Mouse (Mus musculus) CH12.LX (cell line): ENCODE results near the gene Jsrp1. TPM values are rescaled to one million over a fixed set of nuclear protein-coding genes. Genes with fewer than 3 reads are reported as not detected.

ENCODE experiments used
- DNase-seq: peaks from one replicate; pipeline ENCODE4 v3.0.0-alpha.2; 2013; ENCODE audit errors: extremely low read depth
- H3K27ac ChIP-seq: 2 replicates; pipeline ENCODE4 v1.5.1; 2012; ENCODE audit warnings: low read depth, mild to moderate bottlenecking, control low read depth, moderate library complexity; ENCODE audit not compliant: insufficient read depth
- H3K27me3 ChIP-seq: replicated peaks from 2 replicates; pipeline ENCODE3; 2012; ENCODE audit warnings: inconsistent platforms
- H3K36me3 ChIP-seq, 2 experiments: replicated peaks in 1 of 2; 2 replicates each; pipeline versions ENCODE3 to v1.6.1; 2012; ENCODE audit warnings: inconsistent platforms in 1 of 2, low read length in 1 of 2, mild to moderate bottlenecking in 1 of 2, mixed read lengths in 1 of 2, moderate library complexity in 1 of 2; ENCODE audit not compliant: control insufficient read depth in 1 of 2, insufficient read depth in 1 of 2
- H3K4me1 ChIP-seq, 2 experiments: 2 replicates each; pipeline ENCODE4 v1.6.1; 2012; ENCODE audit warnings: inconsistent platforms in 1 of 2, moderate library complexity in 1 of 2; ENCODE audit not compliant: insufficient read depth in 2 of 2, control insufficient read depth in 1 of 2
- H3K4me2 ChIP-seq: 2 replicates; pipeline ENCODE4 v1.6.1; 2012; ENCODE audit warnings: low read depth, mild to moderate bottlenecking, control low read depth; ENCODE audit not compliant: poor library complexity, insufficient read depth, severe bottlenecking
- H3K4me3 ChIP-seq, 3 experiments: fragments of 150-350 bp in 1 of 3; sonication (generic) in 1 of 3; replicated peaks in 1 of 3; 2 replicates each; pipeline versions ENCODE3 to v1.5.1; 2011 to 2012; ENCODE audit warnings: low read depth in 2 of 3, low read length in 2 of 3, mild to moderate bottlenecking in 2 of 3, moderate library complexity in 2 of 3, control low read depth in 1 of 3, improper control_type of control experiment in 1 of 3, inconsistent platforms in 1 of 3, mixed read lengths in 1 of 3; ENCODE audit not compliant: poor library complexity in 1 of 3
- H3K79me2 ChIP-seq: replicated peaks from 2 replicates; pipeline ENCODE4 v1.6.1; 2012; ENCODE audit warnings: mild to moderate bottlenecking, moderate library complexity; ENCODE audit not compliant: control insufficient read depth, poor library complexity, insufficient read depth, severe bottlenecking; ENCODE audit errors: extremely low read depth
- H3K9ac ChIP-seq: 2 replicates; pipeline ENCODE4 v1.6.1; 2012; ENCODE audit warnings: low read depth, mild to moderate bottlenecking, control low read depth, moderate library complexity; ENCODE audit not compliant: insufficient read depth
- H3K9me3 ChIP-seq: replicated peaks from 2 replicates; pipeline ENCODE3; 2012; ENCODE audit warnings: low read length, inconsistent platforms, mixed read lengths
- BHLHE40 ChIP-seq: IDR thresholded peaks from 2 replicates; pipeline ENCODE4 v1.6.1; 2011; ENCODE audit warnings: mild to moderate bottlenecking, low read depth, low read length, improper control_type of control experiment
- CHD2 ChIP-seq: IDR thresholded peaks from 2 replicates; pipeline ENCODE4 v1.6.1; 2011; ENCODE audit warnings: low read length, improper control_type of control experiment
- CTCF ChIP-seq, 2 experiments: IDR thresholded peaks in 1 of 2; conservative IDR thresholded peaks in 1 of 2; 2 replicates each; pipeline ENCODE4 v1.5.1; 2011 to 2012; ENCODE audit warnings: low read depth in 2 of 2, low read length in 2 of 2, improper control_type of control experiment in 1 of 2, inconsistent platforms in 1 of 2, mild to moderate bottlenecking in 1 of 2, moderate library complexity in 1 of 2
- E2F4 ChIP-seq: IDR thresholded peaks from 2 replicates; pipeline ENCODE4 v1.6.1; 2011; ENCODE audit warnings: low read depth, low read length, improper control_type of control experiment; ENCODE audit not compliant: insufficient replicate concordance
- GABPA ChIP-seq: IDR thresholded peaks from 2 replicates; pipeline ENCODE4 v1.6.1; 2012; ENCODE audit warnings: low read depth, low read length, improper control_type of control experiment, inconsistent platforms; ENCODE audit not compliant: insufficient replicate concordance
- JUND ChIP-seq: conservative IDR thresholded peaks from 2 replicates; pipeline ENCODE4 v1.6.1; 2011; ENCODE audit warnings: low read depth, low read length, improper control_type of control experiment
- KAT2A ChIP-seq: IDR thresholded peaks from 2 replicates; pipeline ENCODE4 v1.6.1; 2012; ENCODE audit warnings: low read length, improper control_type of control experiment, inconsistent platforms; ENCODE audit not compliant: insufficient replicate concordance
- MAZ ChIP-seq: IDR thresholded peaks from 2 replicates; pipeline ENCODE4 v1.6.1; 2012; ENCODE audit warnings: low read depth, mild to moderate bottlenecking, inconsistent platforms, low read length, improper control_type of control experiment, moderate library complexity
- MEF2A ChIP-seq: IDR thresholded peaks from 2 replicates; pipeline ENCODE4 v1.6.1; 2014; ENCODE audit warnings: low read depth, mild to moderate bottlenecking, inconsistent platforms, low read length, improper control_type of control experiment, borderline replicate concordance
- MYC ChIP-seq: IDR thresholded peaks from 2 replicates; pipeline ENCODE4 v1.6.1; 2011; ENCODE audit warnings: low read depth, mild to moderate bottlenecking, improper control_type of control experiment, low read length
- NRF1 ChIP-seq: IDR thresholded peaks from 2 replicates; pipeline ENCODE4 v1.6.1; 2014; ENCODE audit warnings: low read depth, mild to moderate bottlenecking, inconsistent platforms, low read length, improper control_type of control experiment, moderate library complexity
- PAX5 ChIP-seq: IDR thresholded peaks from 2 replicates; pipeline ENCODE4 v1.6.1; 2012; ENCODE audit warnings: low read length, inconsistent platforms, mixed read lengths
- SIN3A ChIP-seq: IDR thresholded peaks from 2 replicates; pipeline ENCODE4 v1.6.1; 2012; ENCODE audit warnings: low read length, improper control_type of control experiment, inconsistent platforms
- SMC3 ChIP-seq: IDR thresholded peaks from 2 replicates; pipeline ENCODE4 v1.6.1; 2011; ENCODE audit warnings: low read depth, low read length, improper control_type of control experiment
- TBP ChIP-seq: conservative IDR thresholded peaks from 2 replicates; pipeline ENCODE4 v1.6.1; 2011; ENCODE audit warnings: low read depth, low read length, improper control_type of control experiment
- UBTF ChIP-seq: IDR thresholded peaks from 2 replicates; pipeline ENCODE4 v1.6.1; 2012; ENCODE audit warnings: low read depth, mild to moderate bottlenecking, inconsistent platforms, low read length, improper control_type of control experiment, moderate library complexity
- USF2 ChIP-seq: conservative IDR thresholded peaks from 2 replicates; pipeline ENCODE4 v1.6.1; 2011; ENCODE audit warnings: low read depth, low read length, improper control_type of control experiment
- ZC3H11A ChIP-seq: IDR thresholded peaks from 2 replicates; pipeline ENCODE4 v1.6.1; 2012; ENCODE audit warnings: low read depth, mild to moderate bottlenecking, inconsistent platforms, low read length, improper control_type of control experiment
- ZMIZ1 ChIP-seq: IDR thresholded peaks from 2 replicates; pipeline ENCODE4 v1.6.1; 2012; ENCODE audit warnings: low read depth, mild to moderate bottlenecking, inconsistent platforms, low read length, improper control_type of control experiment
- ZNF384 ChIP-seq: IDR thresholded peaks from 2 replicates; pipeline ENCODE4 v1.6.1; 2012; ENCODE audit warnings: low read depth, low read length, improper control_type of control experiment, inconsistent platforms
- dilution Hi-C: fragments of 300-500 bp; cut with MboI; formaldehyde crosslinking; loops from 2 replicates; pipeline ENCODE4 v1.14.3; 2020; ENCODE audit warnings: low sequenced_read_pairs; ENCODE audit not compliant: extremely low pct_unique_long_range_greater_than_20kb, extremely low pct_ligation_motif_present
- in situ Hi-C: fragments of 300-500 bp; cut with MboI; formaldehyde crosslinking; loops from 3 replicates; pipeline ENCODE4 v1.14.3; 2019; ENCODE audit warnings: low sequenced_read_pairs, low pct_ligation_motif_present, low pct_unique_long_range_greater_than_20kb, mixed read lengths
- polyA plus RNA-seq: library from polyadenylated mRNA; unstranded; fragments of >175 nt; gene quantifications from 2 replicates; pipeline ENCODE4 v1.2.1, GENCODE M21; 2012; ENCODE audit warnings: low read depth; ENCODE audit not compliant: insufficient read length
- total RNA-seq, 2 experiments: library from RNA; depleted of rRNA; stranded (reverse); fragments of 300-350 nt in 1 of 2; fragments of >200 nt in 1 of 2; gene quantifications; 2 replicates each; pipeline ENCODE4 v1.2.3; 2012 to 2014

The Jsrp1 gene
- total and polyA plus RNA-seq, 3 experiments, result 0.35 to 1.1 (median 0.72) TPM

DNA sequence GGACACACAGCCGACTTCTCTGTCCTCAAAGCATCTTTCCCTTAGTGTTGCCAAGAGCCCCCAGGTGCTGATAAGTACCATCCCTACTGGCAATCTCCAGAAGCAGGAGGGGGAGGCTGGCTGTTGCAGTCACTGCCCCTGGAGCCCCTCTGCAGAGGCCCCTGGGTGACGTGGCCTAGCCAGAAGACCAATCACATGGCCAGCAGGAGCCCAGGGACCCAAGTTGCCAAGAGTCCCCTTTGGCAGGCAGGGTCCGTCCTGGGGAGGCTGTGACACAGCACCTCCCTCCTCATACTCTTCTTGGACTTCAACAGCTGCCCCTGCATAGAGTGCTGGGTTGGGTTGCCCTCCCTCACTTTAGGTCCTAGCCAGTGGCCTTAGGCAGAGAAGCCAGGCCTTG, 10.3 kb downstream of the Jsrp1 start (continued):
- no peak for TF ChIP-seq PAX5
- TF ChIP-seq, all 38 proteins: peak for 0

DNA sequence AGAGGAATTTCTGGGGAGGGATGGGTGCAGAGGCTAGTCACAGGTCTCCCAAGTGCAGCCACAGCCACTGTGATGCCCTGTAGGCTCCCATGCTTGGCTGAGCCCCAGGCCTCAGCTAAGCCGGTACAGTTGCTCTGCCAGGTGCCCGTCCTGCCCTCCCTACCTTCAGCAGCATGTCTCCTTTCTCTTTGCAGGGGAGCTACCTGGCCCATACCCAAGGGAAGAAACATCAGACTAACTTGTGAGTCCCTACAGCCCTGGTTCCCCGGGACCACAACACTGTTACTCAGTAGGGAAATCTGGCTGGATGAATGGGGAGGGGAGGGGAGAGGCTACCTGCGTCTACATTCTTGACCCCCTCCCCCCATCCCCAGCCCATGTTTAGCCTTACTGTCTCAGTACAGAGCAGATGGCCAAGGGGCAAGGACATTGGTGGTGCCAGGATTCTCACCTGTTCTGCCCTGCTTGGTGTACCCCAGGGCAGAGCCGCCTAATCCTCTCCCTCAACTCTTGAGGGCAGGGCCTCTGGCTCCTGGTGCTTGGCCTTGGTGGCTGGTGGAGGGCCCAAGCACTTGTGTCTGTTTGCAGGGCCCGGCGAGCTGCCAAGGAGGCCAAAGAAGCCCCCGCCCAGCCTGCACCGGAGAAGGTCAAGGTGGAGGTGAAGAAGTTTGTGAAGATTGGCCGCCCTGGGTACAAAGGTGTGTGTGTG, 10.9 kb downstream of the Jsrp1 start:
- H3K4me3 ChIP-seq, result no peak overlapping the region
- peaks cover 35% of the 10 kb centered on the region for H3K79me2 ChIP-seq
- in situ Hi-C loops (loop anchor here (10.0 kb wide), 1 partner anchor 192 kb away; no protein-coding TSS in a partner anchor), dilution Hi-C loops (no loop called here)
- H3K27ac ChIP-seq, result no peak overlapping the region
- H3K9ac ChIP-seq, result no peak overlapping the region
- peaks cover 5% of the 10 kb centered on the region for H3K9me3 ChIP-seq
- H3K27me3 ChIP-seq, result no peaks in the 10 kb centered on the region
- H3K36me3 ChIP-seq, result peaks cover 60 to 75% of the 10 kb centered on the region in 2 experiments
- peaks cover 6 to 17% of the 10 kb centered on the region in 2 experiments for H3K4me1 ChIP-seq
- no peak for DNase-seq
- TF ChIP-seq CHD2 (no peak), ZC3H11A (no peak), PAX5 (no peak), TBP (no peak), SMC3 (no peak), MAZ (no peak), BHLHE40 (no peak), MEF2A (no peak), ZNF384 (no peak), GABPA (no peak), KAT2A (no peak), JUND (no peak), UBTF (no peak), USF2 (no peak), CTCF (conservative IDR thresholded peaks at IDR 0.05 in 1 of 2, IDR thresholded peaks at IDR 0.05 in 1 of 2; ENCODE audit: low read depth in 2 of 2, low read length in 2 of 2) (no peak), NRF1 (no peak), E2F4 (no peak), ZMIZ1 (no peak)
- no peak overlapping the region for H3K4me2 ChIP-seq

DNA sequence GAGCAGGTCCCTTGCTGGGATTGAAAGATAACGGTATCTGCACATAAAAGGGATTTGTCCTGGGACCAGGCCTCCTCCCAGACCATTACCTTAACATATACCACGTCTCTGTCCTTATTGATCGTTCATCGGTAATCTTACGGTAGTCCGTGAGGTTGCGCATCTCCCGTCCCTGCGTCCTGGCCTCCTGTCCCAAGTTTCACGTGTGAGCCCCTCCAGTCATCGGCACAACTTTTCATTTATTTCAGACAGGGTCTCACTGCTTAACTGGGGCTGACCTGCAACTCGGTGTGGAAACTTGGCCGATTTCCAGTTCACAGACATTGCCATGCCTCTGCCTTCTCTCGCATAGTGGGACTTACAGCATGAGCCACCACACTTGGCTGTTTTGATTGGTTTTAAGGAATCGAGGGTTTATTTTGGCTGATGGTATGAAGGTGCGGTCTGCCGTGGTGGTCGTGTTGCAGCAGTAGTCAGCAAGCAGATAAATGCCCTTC, 14.2 kb downstream of the Jsrp1 start:
- TF ChIP-seq MYC (no peak), SIN3A (peak; percentile 30; the same call in 1 of the 2 replicates)
- peaks cover 10 to 33% of the 10 kb centered on the region in 2 experiments for H3K4me1 ChIP-seq
- in situ Hi-C loops (loop anchor here (5.0 kb wide), 1 partner anchor 37 kb away; no protein-coding TSS in a partner anchor), dilution Hi-C loops (no loop called here)
- H3K79me2 ChIP-seq, result peaks cover 47% of the 10 kb centered on the region
- H3K4me3 ChIP-seq, result peak overlapping the region; percentile 68 to 94 (median 87)
- H3K27ac ChIP-seq, result peak overlapping the region; percentile 91
- H3K9me3 ChIP-seq, result no peaks in the 10 kb centered on the region
- H3K27me3 ChIP-seq, result no peaks in the 10 kb centered on the region
- DNase-seq, result no peak
- peak overlapping the region; percentile 73 for H3K4me2 ChIP-seq
- peaks cover 54 to 68% of the 10 kb centered on the region in 2 experiments for H3K36me3 ChIP-seq
- peak overlapping the region; percentile 99 for H3K9ac ChIP-seq
